Mouse (Mus musculus) retina, embryonic 14.5 days (tissue): ENCODE measurements around the gene Gjb4.

Experiments
- DNase-seq: peaks from one replicate; pipeline ENCODE4 v3.0.0-alpha.2; 2015; ENCODE audit warnings: low spot score

Gjb4 gene

DNA sequence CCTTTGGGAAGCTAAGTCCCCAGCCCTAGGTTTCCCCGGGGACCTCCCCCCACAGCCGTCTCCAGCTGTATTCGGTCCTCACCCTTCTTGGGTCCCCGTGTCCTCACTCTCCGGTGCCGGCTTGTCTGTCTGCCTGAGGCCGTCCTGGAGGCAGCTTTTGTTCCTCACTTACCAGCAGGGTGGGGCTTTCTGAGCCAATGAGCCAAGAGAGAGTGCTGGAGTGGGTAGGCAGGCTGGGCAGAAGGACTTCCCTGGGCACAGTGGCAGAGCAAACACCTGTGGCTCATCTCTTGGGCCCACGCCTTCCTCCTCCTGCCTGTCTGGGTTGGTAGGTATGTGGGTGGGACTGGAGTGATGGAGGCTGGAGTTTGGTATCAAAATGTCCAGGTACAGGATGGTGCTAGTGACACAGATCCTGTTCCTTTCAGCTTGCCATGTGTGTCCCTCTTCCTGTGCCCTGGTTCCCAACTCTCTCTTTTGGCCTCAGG, at the start of gene Gjb4:
Gjb4 (minus strand) TSS at position 131 of the 488 bp plus-strand sequence.
- DNase-seq = no peak

GRCm38 (mm10) chr4:127402614-127403013, 48.7 kb upstream of the Gjb4 start:
- DNase-seq = peak; percentile 34

DNA sequence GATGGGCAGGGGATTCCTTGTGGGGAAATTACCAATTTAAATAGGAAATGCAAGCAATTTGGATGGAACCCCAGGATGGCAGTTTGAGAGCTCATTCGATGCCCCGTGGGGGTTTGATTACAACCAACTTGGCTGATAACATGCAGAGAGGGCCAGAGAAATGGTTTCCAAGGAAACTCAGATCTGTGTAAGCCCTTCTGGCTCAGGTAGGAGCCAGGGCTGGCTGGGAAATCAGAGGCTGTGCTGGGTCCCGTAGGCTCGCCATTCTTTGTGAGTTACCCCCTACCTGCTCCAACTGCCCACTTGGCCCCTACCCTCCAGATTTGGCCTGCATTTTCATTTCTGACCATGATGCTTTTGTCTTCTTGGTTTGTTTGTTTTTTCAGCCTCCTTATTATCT, 48.3 kb upstream of the Gjb4 start:
- DNase-seq = no peak

GRCm38 (mm10) chr4:127400165-127401145, 46.6 kb upstream of the Gjb4 start:
- no peak for DNase-seq

DNA sequence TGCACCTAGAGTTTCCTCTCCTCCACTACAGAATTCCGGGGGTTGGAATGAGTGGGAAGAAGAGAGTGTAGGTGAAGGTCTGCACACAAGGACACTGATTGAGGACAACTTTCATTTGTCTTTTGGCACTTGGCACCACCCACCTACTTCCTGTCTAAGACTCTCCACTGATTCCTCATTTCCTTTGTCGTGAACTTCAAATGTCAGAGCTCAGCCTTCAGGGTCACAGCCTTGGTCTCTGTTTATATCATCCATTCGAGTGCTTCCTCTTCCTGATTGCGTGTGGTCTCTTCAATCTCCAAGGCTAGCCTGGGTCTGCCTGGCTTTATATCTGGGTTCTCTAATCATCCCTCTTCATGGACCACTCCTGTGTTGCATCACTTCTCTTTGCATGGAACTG, 41.7 kb upstream of the Gjb4 start:
- no peak for DNase-seq

GRCm38 (mm10) chr4:127389645-127390044, 35.8 kb upstream of the Gjb4 start:
- DNase-seq = no peak

DNA sequence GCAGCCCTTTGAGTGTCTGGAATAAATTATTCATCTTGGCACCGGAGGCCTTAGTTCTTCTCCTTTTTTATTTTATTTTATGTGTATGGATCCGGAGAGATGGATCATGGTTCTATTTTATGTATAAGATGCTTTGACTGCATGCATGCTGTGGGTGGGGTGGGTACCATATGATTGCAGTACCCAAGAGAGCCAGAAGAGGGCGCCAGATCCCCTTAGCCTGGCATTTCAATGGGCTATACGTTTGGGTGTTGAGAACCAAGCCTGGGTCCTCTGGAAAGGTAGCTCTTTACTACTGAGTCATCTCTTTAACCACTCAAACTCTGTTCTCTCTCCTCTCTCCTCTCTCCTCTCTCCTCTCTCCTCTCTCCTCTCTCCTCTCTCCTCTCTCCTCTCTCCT, 23.5 kb upstream of the Gjb4 start:
- DNase-seq = peak; percentile 35

DNA sequence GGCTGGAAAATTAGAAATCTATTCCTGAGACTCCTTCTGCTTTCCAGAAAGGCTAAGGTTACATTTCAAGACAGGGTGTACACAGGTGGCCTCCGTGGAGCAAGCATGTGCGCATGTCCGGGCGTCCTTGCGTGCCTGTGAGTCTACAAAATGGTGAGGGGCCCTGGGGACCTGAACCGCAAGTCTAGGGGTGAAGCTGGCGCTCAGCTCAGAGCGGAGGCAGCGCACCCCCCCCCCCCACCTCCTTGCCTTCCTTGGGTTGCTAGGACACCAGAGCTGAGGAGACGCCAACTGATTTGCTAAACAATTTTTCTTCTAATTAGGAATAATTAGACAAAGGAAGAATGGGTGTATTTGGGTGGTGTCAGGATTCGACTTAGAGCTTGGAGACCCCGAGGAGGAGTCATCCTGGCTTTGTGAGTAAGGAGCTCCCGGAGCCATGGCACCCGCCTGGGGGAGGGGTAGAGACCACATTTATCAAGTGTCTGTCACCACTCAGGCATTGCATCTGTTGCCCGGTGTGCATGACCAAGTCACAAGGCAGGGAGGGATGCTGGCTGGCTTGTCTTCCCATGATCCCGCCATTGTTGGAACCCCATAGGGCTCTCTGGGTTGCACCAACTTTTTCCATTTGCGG, 21.8 kb upstream of the Gjb4 start:
- DNase-seq = peak; percentile 59

DNA sequence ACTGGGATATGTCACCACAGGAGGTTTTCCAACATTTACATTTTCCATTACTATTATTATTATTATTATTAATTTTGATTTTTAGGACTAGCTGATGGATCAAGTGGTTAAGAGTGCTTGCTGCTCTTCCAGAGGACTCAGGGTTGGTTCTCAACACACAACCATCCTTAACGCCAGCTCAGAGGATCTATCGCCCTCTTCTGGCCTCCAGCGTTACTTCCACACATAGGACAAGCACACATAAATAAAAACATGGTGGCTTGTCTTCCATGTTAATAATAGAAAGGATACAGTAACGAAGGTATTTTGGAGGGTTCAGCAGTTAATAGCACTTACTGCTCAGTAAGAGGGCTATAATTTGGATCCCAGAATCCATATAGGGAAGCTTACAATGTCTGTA, 20.8 kb upstream of the Gjb4 start:
- no peak for DNase-seq

DNA sequence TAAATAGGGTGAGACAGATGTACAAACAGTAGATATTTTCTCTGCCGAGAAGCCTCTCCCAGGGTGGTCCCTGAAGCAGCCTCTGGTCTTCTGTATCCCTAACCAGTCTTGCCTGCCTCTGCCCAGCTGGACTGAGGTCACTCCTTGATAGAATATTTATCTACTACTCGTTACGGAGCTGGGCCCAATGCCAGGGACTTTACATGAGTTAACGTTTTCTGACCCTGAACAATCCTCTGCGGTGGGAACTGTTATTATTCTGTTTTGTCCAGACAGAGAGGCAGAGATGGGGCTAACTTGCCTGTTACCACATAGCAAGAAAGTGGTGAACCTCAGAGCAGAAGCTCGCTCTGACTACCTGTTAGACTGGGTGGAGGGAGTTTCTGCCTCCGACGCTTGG, 19.6 kb upstream of the Gjb4 start:
- no peak for DNase-seq

GRCm38 (mm10) chr4:127371546-127371945, 17.7 kb upstream of the Gjb4 start:
- no peak for DNase-seq

GRCm38 (mm10) chr4:127370447-127370846, 16.6 kb upstream of the Gjb4 start:
- DNase-seq = peak; percentile 52

DNA sequence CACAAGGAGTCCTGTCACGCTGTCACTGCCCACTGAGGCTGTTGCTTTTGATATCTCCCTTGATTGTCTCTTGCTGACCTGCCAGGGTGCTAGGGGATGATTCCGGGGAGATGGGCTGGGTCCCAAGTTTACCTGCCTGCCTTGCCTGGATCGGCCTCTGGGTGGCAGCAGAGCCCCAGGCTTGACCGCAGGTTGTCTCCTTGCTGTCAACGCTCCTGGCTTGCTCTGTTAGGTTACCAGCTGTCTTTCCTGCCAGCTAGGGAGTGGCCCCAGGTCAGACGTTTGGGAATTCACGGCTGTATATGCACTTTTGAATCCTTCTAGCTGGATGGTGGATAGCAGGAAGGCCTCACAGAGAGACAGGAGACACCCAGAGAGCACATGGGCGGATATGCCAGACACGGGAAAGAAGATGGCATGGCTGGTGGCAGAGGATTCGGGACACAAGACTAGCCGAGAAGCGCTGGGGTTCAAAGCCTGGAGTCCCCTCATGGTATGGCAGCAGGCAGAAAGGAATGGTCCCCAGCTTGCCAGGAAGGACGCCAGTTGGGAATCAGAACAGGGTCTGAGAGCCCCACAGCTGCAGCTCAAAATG, 14.6 kb upstream of the Gjb4 start:
- DNase-seq = peak; percentile 82

DNA sequence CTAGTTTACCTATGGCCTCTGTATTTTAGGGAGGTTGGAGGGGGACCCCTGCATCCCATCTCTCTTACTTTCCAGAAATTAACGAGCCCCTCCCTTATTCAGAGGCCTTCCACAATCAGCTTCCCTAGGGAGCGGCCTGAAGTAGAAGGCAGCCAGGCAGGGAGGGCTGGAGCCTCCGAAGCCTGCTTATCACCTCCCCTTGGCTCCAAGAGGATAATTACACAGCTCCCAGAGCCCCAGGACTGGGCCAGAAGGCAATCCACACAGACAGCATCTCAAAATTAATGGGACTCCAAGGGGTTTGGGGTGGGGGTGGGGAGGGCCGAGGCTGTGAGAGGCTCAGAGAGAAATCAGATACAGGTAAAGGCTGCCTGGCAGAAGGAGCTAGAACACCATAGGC, 12.0 kb upstream of the Gjb4 start:
- no peak for DNase-seq

DNA sequence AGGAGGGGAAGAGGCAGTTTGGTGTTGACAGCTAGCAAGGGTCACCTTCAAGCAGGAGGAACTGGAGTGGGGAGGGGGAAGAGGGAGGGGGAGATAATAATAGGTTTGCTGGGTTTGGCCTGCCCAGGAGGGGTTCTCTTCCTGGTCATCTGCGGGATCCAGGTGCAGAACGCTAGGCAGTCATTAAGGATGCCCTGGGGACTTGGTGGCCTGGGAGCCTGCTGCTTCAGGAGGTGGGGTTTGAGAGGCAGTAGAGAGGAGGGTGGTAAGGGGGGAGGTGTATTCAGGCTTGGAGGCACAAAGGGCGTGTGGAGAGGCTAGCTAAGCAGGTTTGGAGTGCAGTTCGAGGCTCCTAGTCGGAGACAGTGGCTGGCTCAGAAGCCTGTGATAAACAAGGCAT, 11.6 kb upstream of the Gjb4 start:
- no peak for DNase-seq

- DNase-seq = no peak
Measured at GRCm38 (mm10) chr4:127364431-127364830, 10.6 kb upstream of the Gjb4 start.

DNA sequence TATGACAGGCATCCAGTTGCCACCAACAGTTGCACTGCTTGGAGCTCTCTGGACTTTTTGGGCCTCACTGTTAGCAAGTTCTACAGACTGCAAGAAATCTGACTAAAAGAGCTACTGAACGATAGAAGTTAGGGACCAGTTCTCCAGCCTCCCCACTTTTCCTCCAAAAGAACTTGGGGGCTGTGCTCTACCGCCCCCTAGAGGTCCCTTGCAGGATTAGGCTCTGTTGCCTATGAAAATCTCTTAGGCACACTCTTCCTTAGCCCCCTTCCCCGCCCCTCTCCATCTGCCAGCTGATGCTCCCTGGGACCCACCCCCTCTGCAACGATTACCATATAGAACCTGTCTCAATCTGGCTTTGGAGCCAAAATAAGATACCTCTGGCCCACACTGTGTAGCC, 9.4 kb upstream of the Gjb4 start:
- peak; percentile 53 for DNase-seq

DNA sequence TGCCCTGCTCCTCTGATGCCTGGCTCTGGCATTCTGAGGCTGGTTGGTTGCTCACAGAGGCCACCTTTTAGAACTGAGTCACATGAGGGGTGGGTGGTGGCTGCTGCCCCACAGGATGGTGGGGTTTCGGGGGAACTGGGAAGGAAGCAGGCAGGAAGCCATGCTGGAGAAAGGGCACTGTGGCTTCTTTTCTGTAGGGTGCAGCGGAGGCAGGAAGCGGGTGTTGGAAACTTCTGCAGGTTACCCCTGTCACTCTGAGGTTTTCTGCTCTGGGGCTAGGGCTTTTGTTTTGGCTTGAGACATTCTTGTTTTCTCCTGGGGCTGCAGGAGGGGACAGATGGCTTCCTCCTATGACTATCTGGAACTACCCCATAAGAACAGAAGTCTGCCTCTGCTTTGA, 8.6 kb upstream of the Gjb4 start:
- DNase-seq = no peak

DNA sequence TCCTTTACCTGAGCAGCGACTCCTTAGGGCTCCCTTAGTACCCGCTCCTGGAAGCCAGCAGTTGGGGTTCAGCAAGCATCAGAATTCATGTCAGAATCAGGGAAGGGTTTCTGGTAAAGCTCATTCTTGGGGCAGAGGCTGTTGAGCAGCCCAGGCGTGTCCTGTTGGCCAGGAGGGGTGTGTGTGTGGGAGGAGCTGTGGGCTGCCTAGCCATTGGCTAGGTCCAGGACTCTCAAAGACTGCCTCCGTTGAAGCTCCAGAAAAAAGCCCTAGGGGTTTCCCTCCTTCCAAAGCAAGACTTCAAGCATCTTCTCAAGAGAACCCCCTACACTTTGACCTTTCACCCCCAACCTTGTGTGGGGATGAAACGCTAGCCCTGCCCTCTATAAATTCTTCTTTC, 4.1 kb upstream of the Gjb4 start, which contains the start of gene Gjb5:
Gjb5 (minus strand) TSS at position 164 of the 400 bp plus-strand sequence.
- no peak for DNase-seq

GRCm38 (mm10) chr4:127354506-127355485, 915 bp upstream of the Gjb4 start:
- DNase-seq = no peak

GRCm38 (mm10) chr4:127352594-127352993, 1.3 kb downstream of the Gjb4 start:
- no peak for DNase-seq
